Mouse (Mus musculus): ENCODE results near the gene Cdca4. TPM values are rescaled to one million over a fixed set of nuclear protein-coding genes. Genes with fewer than 3 reads are reported as not detected.

Cdca4 gene
- polyA plus RNA-seq (2016; fragmentation: Nextera tagmentation; extraction: Ambion mirVana) = 189 and 199 TPM in 2 replicates

DNA sequence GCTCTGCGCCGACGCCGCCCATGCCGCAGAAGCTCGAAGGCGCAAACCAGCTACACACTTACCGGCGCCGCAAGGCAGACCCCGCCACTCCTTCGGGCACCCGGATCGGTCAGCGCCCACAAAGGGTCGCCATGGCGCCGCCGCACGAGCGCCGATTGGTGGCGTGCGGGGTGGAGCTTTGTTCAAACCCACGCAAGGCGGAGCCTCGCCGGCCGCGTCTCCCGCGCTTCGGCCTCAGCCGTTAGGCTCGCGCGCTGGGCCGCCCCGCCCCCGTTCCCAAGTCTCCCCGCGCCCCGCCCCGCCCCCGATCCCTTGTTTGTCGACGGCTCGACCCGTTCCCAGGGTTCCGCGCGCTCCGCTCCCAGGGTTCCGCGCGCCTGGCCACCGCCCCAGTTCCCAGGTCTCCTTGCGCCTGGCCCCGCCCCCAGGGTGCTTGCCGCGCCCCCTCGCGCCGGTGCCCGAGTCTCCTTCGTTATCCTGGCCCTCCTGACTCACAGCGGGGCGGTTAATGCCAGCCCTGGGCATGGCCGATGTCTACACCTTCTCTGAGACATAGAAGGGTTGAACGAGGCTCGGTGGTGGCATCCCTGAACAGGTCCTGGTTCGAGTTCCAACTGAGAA lies at the start of gene Cdca4:
Gene Cdca4 (minus strand): TSS at position 180 of the 621 bp plus-strand sequence.
- Histone ChIP-seq H3K27me3 (ENCODE audit: poor library complexity, severe bottlenecking) (no peaks in the 10 kb centered on the region), H3K4me1 (peaks cover 49% of the 10 kb centered on the region), H3K36me3 (replicated peaks) (peaks cover 59% of the 10 kb centered on the region), H3K4me3 (peak within 1 kb of the TSS; percentile 97), H3K27ac (peak within 1 kb of the TSS; percentile 99), H3K9me3 (no peaks in the 10 kb centered on the region)
- WGBS = under 1% methylated on average over 72 of the region's 72 CpGs
- peak; percentile 99 for DNase-seq (ENCODE audit: extremely low spot score, low spot score)

DNA sequence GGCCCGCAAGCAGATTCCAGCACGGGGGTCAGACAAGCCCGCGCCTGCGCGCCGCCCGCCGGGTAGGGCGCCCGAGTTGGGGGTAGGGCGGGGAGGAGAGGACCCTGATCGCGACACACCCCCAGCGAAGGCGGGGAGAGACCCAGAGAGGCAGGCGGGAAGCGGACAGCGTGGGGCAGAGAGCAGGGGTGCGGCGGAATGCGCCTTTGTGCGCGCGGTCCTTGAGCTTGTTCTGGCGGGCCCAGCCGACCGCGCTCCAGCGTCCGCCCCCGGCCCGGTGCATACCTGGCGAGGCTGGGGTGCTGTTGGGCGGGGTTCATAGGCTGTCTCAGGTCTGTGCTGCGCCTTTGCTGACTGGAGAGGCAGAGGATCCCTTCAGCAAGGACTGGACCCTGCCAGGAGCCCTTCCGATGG lies 48.4 kb upstream of the Cdca4 start:
- no peaks in the 10 kb centered on the region for H3K9me3 ChIP-seq
- peaks cover 42% of the 10 kb centered on the region for H3K4me1 ChIP-seq
- WGBS = 1% methylated on average over 36 of the region's 37 CpGs
- peak; percentile 31 for DNase-seq (ENCODE audit: extremely low spot score, low spot score)
- peak overlapping the region; percentile 62 for H3K27ac ChIP-seq
- peak overlapping the region; percentile 50 for H3K4me3 ChIP-seq
- peaks cover 87% of the 10 kb centered on the region for H3K27me3 ChIP-seq (ENCODE audit: poor library complexity, severe bottlenecking)
- H3K36me3 ChIP-seq (replicated peaks) = no peaks in the 10 kb centered on the region

DNA sequence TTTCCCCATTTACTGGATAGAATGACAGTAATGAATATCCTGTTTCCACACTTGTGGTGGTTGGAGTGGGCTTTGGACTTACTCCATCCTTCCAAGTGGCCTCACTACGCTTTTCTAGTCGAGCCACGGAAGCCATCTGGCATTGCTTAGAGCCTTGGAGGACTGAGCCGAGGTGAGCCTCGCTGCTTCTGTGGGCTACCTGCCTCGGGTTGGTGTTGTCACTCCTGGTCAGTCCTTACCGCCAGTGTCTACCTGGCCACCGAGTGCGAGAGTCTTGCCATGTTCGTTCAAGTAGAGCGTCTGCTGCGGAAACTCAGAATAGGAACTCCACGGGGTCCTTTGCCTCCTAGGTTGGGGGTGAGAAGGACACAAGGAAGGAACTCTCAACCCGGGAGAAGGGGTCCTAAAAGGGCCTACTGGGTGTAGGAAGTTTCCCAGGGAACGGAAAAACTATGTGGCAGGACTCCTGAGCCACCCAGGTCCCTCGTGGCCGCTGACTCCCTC lies 47.9 kb upstream of the Cdca4 start:
- peaks cover 42% of the 10 kb centered on the region for H3K4me1 ChIP-seq
- no peaks in the 10 kb centered on the region for H3K9me3 ChIP-seq
- WGBS = 6% methylated on average over 17 of the region's 17 CpGs
- peak overlapping the region; percentile 62 for H3K27ac ChIP-seq
- no peak for DNase-seq (ENCODE audit: extremely low spot score, low spot score)
- peak overlapping the region; percentile 50 for H3K4me3 ChIP-seq
- no peaks in the 10 kb centered on the region for H3K36me3 ChIP-seq (replicated peaks)
- H3K27me3 ChIP-seq (ENCODE audit: poor library complexity, severe bottlenecking) = peaks cover 92% of the 10 kb centered on the region

DNA sequence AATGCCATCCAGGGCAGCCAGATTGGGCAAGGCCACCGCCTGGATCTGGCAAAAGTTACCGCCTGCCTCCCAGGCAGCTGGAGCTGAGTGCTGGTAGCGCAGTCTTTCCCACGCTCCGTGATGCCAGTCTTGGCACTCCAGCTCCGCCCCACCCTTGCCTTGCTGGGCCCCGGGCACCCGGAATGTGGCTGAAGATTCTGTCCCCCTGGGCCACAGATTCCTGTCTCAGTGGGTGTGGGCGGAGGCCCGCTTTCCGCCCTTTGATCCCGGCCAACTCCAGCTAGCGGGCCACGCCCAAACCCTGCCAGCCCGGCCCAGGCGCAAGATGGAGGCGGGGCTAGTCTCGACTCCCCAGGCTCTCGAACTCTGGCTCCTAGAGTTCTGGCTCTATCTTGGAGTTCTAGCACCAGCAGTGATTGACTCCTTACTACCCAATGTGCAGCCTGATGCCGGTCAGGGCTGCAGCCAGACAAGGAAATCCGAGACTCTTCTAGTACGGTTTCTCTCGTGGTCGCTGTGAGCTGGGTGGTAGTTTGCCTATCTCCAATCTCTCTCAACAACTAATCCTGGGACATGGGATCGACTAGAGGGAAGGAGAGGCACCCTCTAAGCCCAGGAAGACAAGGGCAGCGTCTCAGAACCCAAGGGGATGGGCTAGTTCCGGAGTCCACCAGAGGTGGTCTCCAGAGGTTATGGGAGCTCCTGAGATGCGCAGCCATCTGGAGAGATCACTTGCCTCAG lies 47.3 kb upstream of the Cdca4 start:
- peak overlapping the region; percentile 48; the same call in 1 of the 2 replicates for H3K27ac ChIP-seq
- H3K27me3 ChIP-seq (ENCODE audit: poor library complexity, severe bottlenecking) = peaks cover 98% of the 10 kb centered on the region
- H3K36me3 ChIP-seq (replicated peaks) = no peaks in the 10 kb centered on the region
- H3K4me3 ChIP-seq = peak overlapping the region; percentile 50
- no peaks in the 10 kb centered on the region for H3K9me3 ChIP-seq
- 5% methylated on average over 28 of the region's 28 CpGs for WGBS
- H3K4me1 ChIP-seq = peaks cover 42% of the 10 kb centered on the region
- peak; percentile 56 for DNase-seq (ENCODE audit: extremely low spot score, low spot score)

DNA sequence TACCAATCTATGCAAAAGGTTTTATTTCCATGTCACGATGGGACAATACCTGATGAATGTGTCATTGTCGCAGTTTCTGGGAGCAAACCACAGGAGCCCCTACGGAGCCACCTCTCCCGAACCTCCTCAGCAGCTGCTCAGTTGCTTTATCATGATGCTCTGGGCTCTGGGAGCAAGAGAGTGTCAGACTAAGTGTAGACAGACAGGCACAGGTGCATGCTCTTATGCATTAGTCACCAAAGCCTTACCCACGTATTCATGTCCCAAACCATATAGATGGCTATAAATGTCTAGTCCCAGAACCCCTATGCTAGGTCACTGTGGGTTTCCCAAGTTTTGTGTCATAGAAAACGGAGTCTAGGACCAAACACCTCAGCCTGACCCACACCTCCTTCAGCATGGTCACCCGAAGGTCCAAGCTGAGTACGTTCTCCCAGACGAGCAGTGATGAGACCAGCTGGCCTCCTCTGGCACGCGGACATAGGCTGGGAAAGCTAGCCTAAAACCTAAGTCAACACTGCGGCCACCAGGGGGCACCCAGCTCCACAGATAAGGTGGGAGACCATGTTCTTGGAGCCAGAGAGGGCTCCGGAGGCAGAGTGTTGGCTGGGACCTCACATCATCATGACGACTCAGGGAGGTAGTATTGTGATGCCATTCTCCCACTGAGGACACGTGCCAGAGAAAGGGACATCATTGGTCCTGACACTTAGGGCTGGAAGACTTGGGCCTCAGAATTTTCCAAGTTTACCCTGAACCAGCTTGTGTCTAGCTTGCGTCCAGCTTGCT lies 46.2 kb upstream of the Cdca4 start:
- 23% methylated on average over 16 of the region's 16 CpGs for WGBS
- peaks cover 46% of the 10 kb centered on the region for H3K4me1 ChIP-seq

DNA sequence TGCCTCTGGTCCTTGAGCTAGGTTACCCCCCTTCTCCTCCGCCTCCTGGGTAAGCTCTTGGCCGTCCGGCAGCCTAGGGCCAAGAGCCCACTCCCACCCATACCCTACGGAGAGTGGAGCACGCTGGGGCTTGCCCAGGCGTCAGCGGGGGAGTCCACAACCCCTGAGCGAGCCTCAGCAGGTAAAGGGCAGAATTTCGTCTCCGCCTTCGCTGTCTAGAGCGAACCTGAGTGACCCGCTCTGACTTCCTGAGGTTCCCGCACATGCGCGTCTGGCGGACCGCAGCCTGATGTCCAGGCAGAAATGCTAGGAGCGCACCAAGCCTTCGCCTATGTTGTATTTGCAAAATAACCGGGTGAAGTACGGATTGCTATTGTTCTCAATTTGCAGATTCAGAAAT lies 45.0 kb upstream of the Cdca4 start:
- H3K4me1 ChIP-seq = peaks cover 57% of the 10 kb centered on the region
- H3K27me3 ChIP-seq (ENCODE audit: poor library complexity, severe bottlenecking) = peaks cover 100% of the 10 kb centered on the region
- 16% methylated on average over 22 of the region's 22 CpGs for WGBS
- peak overlapping the region; percentile 41 for H3K4me3 ChIP-seq
- H3K27ac ChIP-seq = no peak overlapping the region
- H3K9me3 ChIP-seq = no peaks in the 10 kb centered on the region
- DNase-seq (ENCODE audit: extremely low spot score, low spot score) = no peak
- H3K36me3 ChIP-seq (replicated peaks) = no peaks in the 10 kb centered on the region

More for the DNA sequence above, 46.2 kb upstream of the Cdca4 start:
- peaks cover 100% of the 10 kb centered on the region for H3K27me3 ChIP-seq (ENCODE audit: poor library complexity, severe bottlenecking)
- H3K9me3 ChIP-seq = no peaks in the 10 kb centered on the region
- no peaks in the 10 kb centered on the region for H3K36me3 ChIP-seq (replicated peaks)
- H3K4me3 ChIP-seq = no peak overlapping the region
- no peak overlapping the region for H3K27ac ChIP-seq
- peak; percentile 82 for DNase-seq (ENCODE audit: extremely low spot score, low spot score)

DNA sequence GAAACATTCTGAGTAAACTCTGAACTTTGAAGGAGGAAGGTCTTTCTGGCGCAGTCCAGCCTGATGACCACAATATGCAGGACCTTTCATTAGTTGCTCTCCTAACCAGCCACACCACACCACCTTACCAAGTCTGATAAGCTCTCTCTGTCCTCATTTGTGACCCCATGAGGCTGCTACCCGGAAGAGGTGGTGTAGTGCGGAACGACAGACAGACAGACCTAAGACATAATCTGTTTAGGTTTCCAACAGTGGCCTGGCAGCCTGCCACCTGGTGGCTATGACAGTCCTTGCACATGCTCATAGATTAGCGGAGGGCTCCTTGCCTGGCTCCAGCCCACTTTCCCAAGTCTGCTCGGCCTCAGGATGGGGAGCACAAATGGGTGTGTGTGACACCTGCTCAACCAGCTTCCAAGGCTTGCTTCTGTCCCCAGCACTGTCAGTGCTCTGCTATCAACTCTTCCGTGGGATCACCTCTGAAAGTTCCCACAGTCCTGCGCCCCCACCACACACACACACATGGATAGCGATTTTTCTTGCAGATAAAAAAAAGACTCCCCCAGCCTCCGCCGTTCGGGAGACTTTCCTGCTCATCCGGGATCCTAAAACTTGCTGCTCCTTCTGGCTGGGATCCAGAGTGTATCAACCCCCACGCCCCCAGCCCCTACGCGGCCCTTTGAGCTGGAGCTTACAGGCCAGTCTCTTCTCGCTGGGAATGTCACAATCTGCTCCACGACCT lies 44.4 kb upstream of the Cdca4 start:
- peak; percentile 65 for DNase-seq (ENCODE audit: extremely low spot score, low spot score)
- WGBS = 21% methylated on average over 18 of the region's 18 CpGs
- Histone ChIP-seq H3K4me1 (peaks cover 57% of the 10 kb centered on the region), H3K27me3 (ENCODE audit: poor library complexity, severe bottlenecking) (peaks cover 100% of the 10 kb centered on the region), H3K27ac (no peak overlapping the region), H3K4me3 (peak overlapping the region; percentile 41), H3K9me3 (no peaks in the 10 kb centered on the region), H3K36me3 (replicated peaks) (no peaks in the 10 kb centered on the region)

DNA sequence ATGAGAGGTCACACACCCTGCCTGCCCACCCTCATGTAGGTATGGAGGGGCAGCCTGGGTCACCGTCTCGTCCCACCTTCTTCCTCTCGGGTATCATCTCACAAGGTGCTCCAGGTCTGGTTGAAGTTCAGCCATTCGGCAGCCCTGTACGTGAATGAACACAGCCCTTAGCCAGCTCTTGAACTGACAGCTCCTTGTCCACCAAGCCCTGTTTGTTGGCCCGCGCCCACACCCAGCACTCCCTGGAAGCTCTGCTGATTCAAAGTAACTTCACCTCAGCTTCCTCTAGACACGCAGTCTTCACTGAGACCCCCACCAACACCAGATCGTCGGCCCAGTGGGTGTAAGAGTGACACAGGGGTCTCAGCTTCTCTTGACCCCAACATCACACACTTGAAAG lies 43.8 kb upstream of the Cdca4 start:
- WGBS = 89% methylated on average over 10 of the region's 10 CpGs
- no peak for DNase-seq (ENCODE audit: extremely low spot score, low spot score)
- Histone ChIP-seq H3K4me3 (no peak overlapping the region), H3K9me3 (no peaks in the 10 kb centered on the region), H3K36me3 (replicated peaks) (no peaks in the 10 kb centered on the region), H3K27me3 (ENCODE audit: poor library complexity, severe bottlenecking) (peaks cover 100% of the 10 kb centered on the region), H3K27ac (no peak overlapping the region), H3K4me1 (peaks cover 55% of the 10 kb centered on the region)

DNA sequence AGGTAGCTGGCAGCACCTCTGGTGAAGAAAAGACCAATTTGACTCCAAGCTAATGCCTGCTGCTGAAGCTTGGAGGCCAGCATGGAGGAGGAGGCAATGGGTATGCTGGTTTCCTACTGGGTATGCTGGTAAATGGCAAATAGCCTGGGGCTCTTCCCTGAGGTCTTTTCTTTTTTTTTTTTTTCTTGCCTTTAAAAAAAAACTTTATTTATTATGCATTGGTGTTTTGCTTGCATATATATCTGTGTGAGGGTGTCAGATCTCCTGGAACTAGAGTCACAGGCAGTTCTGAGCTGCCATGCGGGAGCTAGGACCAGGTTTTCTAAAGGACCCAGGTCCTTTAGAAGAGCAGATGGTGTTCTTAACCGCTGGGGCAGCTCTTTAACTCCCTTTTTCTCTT lies 42.0 kb upstream of the Cdca4 start:
- H3K4me3 ChIP-seq = no peak overlapping the region
- no peak overlapping the region for H3K27ac ChIP-seq
- no peak for DNase-seq (ENCODE audit: extremely low spot score, low spot score)
- H3K4me1 ChIP-seq = peaks cover 38% of the 10 kb centered on the region
- H3K9me3 ChIP-seq = no peaks in the 10 kb centered on the region
- peaks cover 91% of the 10 kb centered on the region for H3K27me3 ChIP-seq (ENCODE audit: poor library complexity, severe bottlenecking)
- H3K36me3 ChIP-seq (replicated peaks) = no peaks in the 10 kb centered on the region
- WGBS = 81% methylated on average over 2 of the region's 2 CpGs

DNA sequence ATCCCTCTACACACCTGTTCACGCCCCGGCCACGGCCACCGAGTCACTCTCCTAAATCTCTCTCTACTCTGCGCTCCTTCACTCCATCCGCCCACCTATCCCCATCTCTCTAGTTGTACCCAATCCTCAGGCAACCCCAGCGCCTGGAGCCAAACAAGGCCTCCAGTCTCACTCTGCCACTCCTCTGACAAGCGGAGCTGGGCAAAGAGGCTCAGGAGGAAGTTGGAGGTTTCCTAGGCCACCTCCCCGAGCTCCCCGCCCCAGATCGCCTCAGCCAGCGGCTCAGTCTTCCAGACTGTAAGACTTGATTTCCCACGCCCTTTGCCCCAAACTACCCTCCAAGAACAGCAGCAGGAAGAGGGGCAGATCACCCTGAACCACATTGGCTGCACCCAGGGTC lies 41.6 kb upstream of the Cdca4 start:
- no peak overlapping the region for H3K4me3 ChIP-seq
- no peaks in the 10 kb centered on the region for H3K36me3 ChIP-seq (replicated peaks)
- no peaks in the 10 kb centered on the region for H3K9me3 ChIP-seq
- peaks cover 33% of the 10 kb centered on the region for H3K4me1 ChIP-seq
- WGBS = 49% methylated on average over 13 of the region's 13 CpGs
- H3K27ac ChIP-seq = 0 out of 2 replicates have a peak overlapping the region, but pooled peaks have one; percentile 35
- H3K27me3 ChIP-seq (ENCODE audit: poor library complexity, severe bottlenecking) = peaks cover 86% of the 10 kb centered on the region
- no peak for DNase-seq (ENCODE audit: extremely low spot score, low spot score)

DNA sequence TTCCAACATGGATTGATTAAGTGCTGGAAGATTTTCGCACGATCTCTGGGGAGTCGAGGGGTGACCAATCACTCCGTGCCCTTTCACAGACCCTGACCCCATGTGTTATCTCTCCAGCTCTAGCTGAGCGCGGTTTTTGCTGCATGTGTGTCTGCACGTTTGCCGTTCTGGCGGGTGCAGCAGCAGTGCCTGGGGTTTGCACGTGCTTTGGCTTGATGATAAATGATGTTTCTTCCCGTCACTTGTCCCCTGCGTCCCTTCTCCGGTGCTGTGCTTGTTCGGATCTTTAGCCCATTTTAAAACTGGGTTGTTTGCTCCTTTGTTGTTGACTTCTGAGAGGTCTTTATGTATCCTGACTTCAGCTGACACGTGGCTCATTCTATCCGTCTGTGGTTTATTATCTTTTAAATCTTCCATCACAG lies 40.6 kb upstream of the Cdca4 start:
- Histone ChIP-seq H3K9me3 (no peaks in the 10 kb centered on the region), H3K36me3 (replicated peaks) (no peaks in the 10 kb centered on the region), H3K4me3 (no peak overlapping the region), H3K27me3 (ENCODE audit: poor library complexity, severe bottlenecking) (peaks cover 76% of the 10 kb centered on the region), H3K4me1 (peaks cover 27% of the 10 kb centered on the region), H3K27ac (no peak overlapping the region)
- 43% methylated on average over 16 of the region's 16 CpGs for WGBS
- no peak for DNase-seq (ENCODE audit: extremely low spot score, low spot score)
